Mouse (Mus musculus): Measurements from ENCODE around the gene Scrn3.

- TF ChIP-seq CTCF (IDR thresholded peaks at IDR 0.05; ENCODE audit: control insufficient read depth, insufficient read depth, insufficient replicate concordance, low read depth, low read length) (no peak), POLR2A (IDR thresholded peaks at IDR 0.05; ENCODE audit: control insufficient read depth, low read depth, low read length) (no peak)
These were observed 36.2 kb upstream of the Scrn3 start for GRCm38 (mm10) chr2:73276141-73276571.

Data from testis, adult 2 months (tissue).